Mouse (Mus musculus) kidney, postnatal 4 days (tissue): Measurements from ENCODE around the gene Src.
A peak's percentile ranks its signal among the peaks of the same experiment; 100 is the strongest.
"Not testable (repeated sequence)": the region's sequence is repeated elsewhere in the genome, so short reads cannot be mapped to it uniquely, and the experiment has no call there.

Experiments
- DNase-seq, 2 experiments: peaks; one replicate each; pipeline ENCODE4 v3.0.0; 2021; ENCODE audit warnings: mixed read lengths in 2 of 2

Gene Src

GRCm38 (mm10) chr2:157482729-157483128, 64.5 kb downstream of the Src start:
- DNase-seq, result no peak

GRCm38 (mm10) chr2:157486559-157486958, 68.3 kb downstream of the Src start:
- DNase-seq, result not testable (repeated sequence)

GRCm38 (mm10) chr2:157486981-157487656, 68.9 kb downstream of the Src start:
- no peak for DNase-seq

GRCm38 (mm10) chr2:157487733-157488175, 69.5 kb downstream of the Src start:
- no peak for DNase-seq

GRCm38 (mm10) chr2:157493240-157493639, 75.0 kb downstream of the Src start:
- no peak for DNase-seq

- no peak for DNase-seq
Measured at GRCm38 (mm10) chr2:157498529-157498928, 80.3 kb downstream of the Src start.

GRCm38 (mm10) chr2:157500364-157500763, 82.1 kb downstream of the Src start:
- DNase-seq, result no peak

- no peak for DNase-seq
Measured at GRCm38 (mm10) chr2:157501324-157501723, 83.1 kb downstream of the Src start.

GRCm38 (mm10) chr2:157506779-157507178, 88.5 kb downstream of the Src start:
- DNase-seq, result peak; percentile 44 to 54

- peak in 1 of 2 experiments; percentile 35 for DNase-seq
Measured at GRCm38 (mm10) chr2:157509182-157509581, 90.9 kb downstream of the Src start.

GRCm38 (mm10) chr2:157510031-157510430, 91.8 kb downstream of the Src start:
- no peak for DNase-seq

GRCm38 (mm10) chr2:157512859-157513258, 94.6 kb downstream of the Src start:
- DNase-seq, result no peak

- no peak for DNase-seq
Measured at GRCm38 (mm10) chr2:157513737-157514208, 95.5 kb downstream of the Src start.

- DNase-seq, result no peak
Measured at GRCm38 (mm10) chr2:157514353-157514752, 96.1 kb downstream of the Src start.

GRCm38 (mm10) chr2:157517526-157517925, 99.3 kb downstream of the Src start:
- DNase-seq, result no peak

GRCm38 (mm10) chr2:157518451-157518850, 100.2 kb downstream of the Src start:
- no peak for DNase-seq

GRCm38 (mm10) chr2:157519452-157519851, 101.2 kb downstream of the Src start:
- DNase-seq, result no peak

- no peak for DNase-seq
Measured at GRCm38 (mm10) chr2:157520496-157520895, 102.3 kb downstream of the Src start.
